Mouse (Mus musculus) thymus, postnatal 0 days (tissue): ENCODE data around the gene Zcchc14. TPM values are rescaled to one million over a fixed set of nuclear protein-coding genes. Genes with fewer than 3 reads are reported as not detected.
A peak's percentile ranks its signal among the peaks of the same experiment; 100 is the strongest.
"Not testable (repeated sequence)": the region's sequence is repeated elsewhere in the genome, so short reads cannot be mapped to it uniquely, and the experiment has no call there.

Experiments
- DNase-seq: peaks from one replicate; pipeline ENCODE4 v3.0.0-alpha.2; 2015; ENCODE audit warnings: low spot score
- polyA plus RNA-seq: library from polyadenylated mRNA; unstranded; fragments of >200 nt; fragmentation: Nextera tagmentation; extraction: Ambion mirVana; gene quantifications from 2 replicates; pipeline ENCODE4 v1.2.1, GENCODE M21; 2015

The Zcchc14 gene
- 1.5 and 1.8 TPM in 2 replicates for polyA plus RNA-seq

- peak; percentile 23 for DNase-seq
These were observed at the start of gene Zcchc14 for GRCm38 (mm10) chr8:121652774-121653323. Zcchc14 (minus strand) TSS chr8:121652901.

GRCm38 (mm10) chr8:121699936-121700335 is 47.2 kb upstream of the Zcchc14 start:
- DNase-seq, result no peak

DNA sequence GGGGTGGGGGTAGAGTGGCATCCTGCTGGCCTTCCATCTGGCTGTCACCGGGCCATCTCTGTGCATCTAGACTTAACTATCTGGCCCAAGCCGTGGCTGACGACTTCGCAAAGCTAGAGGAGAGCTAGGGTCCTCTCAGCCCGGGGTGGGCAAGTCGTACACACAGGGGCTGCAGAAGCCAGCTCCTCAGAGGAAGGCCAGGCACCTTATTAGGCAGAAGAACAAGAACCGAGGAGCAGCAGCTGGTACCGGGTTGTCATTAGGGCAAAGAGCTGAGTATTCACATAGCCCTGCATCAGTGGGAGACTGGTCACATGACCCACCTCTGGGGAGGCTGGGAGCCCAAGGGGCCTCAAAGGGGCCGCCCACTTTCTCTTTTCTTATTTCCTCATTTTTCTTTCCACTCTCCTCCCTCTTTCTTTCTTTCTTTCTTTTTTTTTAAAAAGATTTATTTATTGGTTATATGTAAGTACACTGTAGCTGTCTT is 46.0 kb upstream of the Zcchc14 start:
- DNase-seq, result no peak

DNA sequence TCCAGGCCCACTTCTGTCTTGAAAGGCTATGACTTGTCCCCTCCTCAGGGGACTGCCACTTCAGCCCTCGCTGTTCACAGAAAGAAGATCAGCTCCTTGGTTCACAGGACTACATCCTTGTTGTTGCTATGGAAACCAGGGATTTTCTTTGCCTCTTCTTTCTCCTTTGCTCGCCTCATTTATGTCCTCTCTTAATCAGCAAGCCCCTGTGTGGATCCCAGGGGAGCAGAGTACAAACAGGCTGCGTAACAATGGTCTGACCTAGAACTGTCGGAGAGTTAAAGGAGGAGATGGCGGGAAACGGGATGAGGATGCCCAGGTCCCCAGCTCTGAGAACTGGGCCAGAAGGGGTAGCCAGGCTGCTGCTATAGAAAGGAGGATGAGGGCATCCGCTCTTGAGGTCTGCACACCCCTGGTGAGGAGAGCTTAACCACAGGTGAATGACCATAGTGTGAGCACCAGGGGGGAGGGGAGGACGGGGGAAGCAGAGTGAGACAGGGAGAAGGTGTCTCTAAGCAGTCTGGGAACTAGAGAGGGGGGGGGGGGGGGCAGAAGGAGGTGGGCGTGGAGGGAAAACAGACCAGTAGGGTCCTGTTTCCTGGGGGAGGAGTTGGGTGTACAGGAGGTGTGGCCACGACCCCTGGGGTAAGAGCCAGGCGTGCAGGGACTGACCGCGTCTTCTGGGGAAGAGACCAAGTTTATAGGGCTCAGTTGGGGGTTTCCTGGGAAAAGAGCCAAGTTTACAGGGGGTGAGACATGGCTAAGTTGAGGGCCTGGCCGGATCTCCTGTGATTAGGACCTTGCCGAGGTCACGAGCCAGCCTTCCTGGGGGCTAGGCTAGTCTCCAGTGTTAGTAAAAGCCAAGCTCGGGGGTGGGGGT is 45.3 kb upstream of the Zcchc14 start:
- DNase-seq, result no peak

DNA sequence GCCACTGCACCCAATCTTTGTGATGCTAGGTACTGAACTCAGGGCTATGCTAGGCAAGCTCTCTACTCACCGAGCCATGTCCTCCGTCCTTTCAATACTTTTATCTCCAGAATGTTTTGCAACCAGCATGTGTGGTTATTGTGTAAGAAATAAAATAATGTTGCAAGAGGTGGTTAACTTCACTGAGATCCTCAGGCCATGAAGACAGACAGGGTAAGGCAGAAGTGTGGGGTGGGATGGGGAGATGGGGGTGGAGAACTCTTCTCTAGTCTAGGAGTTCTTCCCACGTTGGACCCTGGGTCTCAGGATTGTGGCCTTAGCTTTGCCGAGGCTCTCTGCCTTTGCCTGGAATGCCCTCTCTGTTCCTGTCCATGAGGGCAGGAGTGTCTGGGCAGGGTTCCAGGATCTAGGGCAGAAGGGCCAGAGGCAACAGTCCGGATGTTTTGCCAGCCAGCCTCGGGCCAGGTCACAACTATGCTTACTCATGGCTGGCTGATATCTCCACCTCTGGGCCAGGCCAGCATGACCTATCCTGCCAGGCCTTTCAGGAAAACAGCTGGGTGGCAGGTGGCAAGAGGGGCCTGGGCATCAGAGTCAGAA is 43.0 kb upstream of the Zcchc14 start:
- no peak for DNase-seq

DNA sequence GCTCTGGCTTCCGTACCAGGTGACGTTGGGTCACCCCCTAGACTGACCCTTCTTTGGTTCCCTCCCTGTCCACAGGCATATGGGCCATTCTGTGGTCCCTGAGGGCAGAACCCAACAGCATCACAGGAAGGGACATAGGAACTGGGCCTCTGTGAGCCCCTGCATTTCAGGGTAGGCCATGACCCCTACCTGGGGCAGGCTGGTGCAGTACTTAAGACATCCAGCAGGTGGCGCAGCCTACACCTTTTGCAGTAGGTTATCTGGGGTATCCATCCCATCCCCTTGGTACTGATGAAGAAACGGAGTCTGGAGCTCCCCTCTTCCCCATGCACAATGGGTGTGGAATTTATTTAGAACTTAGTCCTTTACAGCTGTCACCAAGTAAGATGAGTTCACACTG is 41.8 kb upstream of the Zcchc14 start:
- DNase-seq, result peak; percentile 42

DNA sequence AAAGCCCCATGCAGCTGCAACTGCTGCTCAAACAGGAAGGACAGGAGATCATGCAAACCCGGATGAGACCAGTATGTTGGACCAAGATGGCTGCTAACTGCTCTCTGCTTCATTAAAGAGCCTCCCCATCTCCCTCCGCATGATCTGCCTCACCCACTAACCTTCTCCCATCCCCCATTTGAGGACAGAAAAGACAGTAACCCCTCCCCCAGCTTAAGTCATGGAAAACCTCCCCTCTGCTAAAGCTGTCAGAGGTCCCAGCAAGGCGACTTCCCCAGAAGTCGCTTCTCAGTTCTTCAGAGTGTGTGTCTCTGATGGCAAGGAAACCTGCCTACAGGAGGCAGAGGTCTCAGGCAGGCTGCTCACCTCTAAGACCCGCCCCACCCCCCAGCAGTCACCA is 35.8 kb upstream of the Zcchc14 start:
- no peak for DNase-seq

DNA sequence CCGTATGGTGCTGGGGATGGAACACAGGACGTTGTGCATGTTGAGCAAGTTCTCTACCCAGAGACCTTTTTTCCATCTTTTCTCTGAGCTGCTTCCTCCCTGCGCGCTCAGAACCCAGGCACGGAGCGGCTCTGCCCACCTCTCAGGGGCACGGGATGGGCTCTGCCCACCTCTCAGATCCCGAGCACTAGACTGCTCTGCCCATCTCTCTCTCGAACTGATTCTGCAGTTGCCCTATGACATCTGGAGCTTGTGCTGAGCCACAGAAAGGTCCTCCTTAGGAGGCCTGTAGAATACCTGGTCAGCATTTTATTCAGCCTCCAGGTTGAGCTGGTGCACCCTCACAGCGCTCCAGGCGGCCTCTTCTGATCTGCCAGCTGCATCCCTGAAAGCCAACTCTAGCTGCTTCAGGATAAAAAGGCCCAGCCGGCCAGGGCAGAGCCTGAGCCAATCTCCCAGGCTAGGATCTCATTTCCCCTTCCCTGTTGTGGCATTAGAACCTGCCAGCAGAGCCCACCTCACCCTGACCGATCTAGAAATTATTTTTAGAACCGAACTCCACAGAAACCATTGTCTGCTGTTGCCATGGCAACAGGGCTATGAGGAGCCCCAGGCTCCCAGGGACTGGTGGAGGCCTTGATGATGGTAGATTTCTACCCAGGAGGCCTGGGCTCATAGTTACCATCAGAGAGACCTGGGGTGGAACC is 34.9 kb upstream of the Zcchc14 start:
- no peak for DNase-seq

GRCm38 (mm10) chr8:121685419-121685818 is 32.7 kb upstream of the Zcchc14 start:
- peak; percentile 11 for DNase-seq

GRCm38 (mm10) chr8:121683083-121683832 is 30.6 kb upstream of the Zcchc14 start:
- no peak for DNase-seq

DNA sequence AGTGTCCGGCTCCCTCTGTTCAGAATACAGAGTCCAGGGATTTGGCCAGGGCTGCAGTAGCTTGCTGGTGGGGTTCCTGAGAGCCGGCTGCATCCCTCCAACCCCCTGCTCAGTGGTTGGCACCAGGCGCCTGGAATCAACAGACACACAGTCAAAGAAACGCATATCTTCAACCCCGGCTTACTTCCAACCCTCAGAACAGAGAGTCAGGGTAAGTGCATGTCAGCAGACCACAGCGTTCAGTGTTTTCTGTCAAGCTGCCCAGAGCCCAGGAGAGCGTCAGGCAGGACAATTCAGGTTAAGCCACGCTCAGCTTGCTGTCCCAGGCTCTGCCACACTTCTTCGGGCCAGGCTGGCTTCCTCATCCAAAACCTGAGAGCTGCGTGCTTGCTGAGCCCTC is 28.8 kb upstream of the Zcchc14 start:
- DNase-seq, result no peak

DNA sequence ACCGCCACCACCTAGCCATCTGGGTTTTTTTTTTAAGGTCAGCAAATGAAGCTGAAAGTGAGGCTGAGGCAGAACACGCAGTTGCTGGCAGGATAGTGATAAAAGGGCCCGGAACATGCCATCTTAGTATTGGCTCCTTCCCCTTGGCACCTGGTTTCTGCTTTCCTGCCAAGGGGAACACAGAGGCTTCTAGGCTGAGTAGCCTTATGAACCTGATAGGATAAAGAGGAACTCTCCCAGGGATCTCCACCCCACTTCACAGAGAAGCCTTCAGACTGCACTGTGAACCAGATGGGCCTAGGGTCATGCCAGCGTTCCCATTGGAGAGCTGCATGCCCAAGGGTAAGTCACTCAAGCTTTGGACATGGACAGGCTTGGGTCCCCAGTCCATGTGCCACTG is 28.2 kb upstream of the Zcchc14 start:
- DNase-seq, result no peak

DNA sequence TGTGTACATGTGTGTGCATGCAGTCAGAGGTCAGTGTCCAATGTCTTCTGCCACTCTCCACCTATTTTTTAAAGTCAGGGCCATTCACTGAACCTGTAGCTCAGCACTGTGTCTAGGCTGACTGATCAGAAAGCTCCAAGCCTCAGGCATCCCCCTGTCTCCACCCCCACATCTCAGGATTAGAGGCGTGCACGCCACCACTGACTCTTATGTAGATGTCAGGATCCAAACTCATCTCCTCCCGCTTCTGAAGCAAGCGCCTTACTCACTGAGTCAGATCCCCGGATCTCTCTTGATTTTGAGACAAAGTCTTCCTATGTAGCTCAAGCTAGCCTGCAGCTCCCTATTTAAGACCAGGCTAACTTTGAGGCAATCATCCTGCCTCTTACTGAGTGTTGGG is 26.0 kb upstream of the Zcchc14 start:
- no peak for DNase-seq

- DNase-seq, result no peak
These were observed 23.0 kb upstream of the Zcchc14 start for GRCm38 (mm10) chr8:121675701-121676100.

DNA sequence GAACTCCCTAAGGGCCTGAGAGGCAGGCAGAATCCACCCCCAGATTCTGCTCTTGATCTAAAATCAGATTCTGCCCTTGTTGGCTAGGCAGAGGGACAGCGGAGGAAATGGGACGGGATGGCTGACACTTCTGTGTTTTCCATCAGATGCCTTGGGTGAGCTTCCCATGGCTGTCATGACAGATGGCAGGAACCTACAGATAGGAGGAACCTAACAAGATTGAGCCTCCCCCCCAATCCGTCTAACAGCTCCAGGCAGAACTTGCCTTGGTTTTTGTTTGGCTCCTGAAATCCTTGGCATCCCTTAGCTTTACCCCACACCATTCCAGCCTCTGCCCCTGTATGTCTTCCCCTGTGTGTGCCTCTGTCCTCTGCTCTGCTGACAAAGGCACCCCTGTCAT is 22.5 kb upstream of the Zcchc14 start:
- no peak for DNase-seq

GRCm38 (mm10) chr8:121674524-121674923 is 21.8 kb upstream of the Zcchc14 start:
- DNase-seq, result no peak

- DNase-seq, result no peak
These were observed 21.2 kb upstream of the Zcchc14 start for GRCm38 (mm10) chr8:121673917-121674316.

- no peak for DNase-seq
These were observed 20.5 kb upstream of the Zcchc14 start for GRCm38 (mm10) chr8:121673153-121673552.

DNA sequence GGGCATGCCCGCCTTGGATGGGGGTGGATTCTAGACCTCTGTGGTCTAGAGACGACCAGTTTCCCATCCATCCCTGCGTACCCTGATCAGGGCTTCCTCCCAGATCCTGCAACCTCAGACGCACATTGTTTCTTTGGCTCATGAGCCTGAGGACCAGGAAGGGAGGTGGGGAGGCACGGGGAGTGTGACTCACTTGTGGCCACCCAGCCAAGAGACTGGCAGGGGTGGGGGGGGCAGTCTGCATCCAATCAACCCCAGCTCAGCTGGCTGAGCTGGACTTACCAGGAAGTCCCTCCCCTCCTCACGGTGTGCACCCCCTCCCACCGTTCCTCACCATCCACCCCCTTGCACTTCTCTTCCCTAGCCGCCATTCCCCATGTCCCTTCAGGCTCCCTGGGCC is 16.5 kb upstream of the Zcchc14 start:
- no peak for DNase-seq

- no peak for DNase-seq
These were observed 15.9 kb upstream of the Zcchc14 start for GRCm38 (mm10) chr8:121668553-121668952.

DNA sequence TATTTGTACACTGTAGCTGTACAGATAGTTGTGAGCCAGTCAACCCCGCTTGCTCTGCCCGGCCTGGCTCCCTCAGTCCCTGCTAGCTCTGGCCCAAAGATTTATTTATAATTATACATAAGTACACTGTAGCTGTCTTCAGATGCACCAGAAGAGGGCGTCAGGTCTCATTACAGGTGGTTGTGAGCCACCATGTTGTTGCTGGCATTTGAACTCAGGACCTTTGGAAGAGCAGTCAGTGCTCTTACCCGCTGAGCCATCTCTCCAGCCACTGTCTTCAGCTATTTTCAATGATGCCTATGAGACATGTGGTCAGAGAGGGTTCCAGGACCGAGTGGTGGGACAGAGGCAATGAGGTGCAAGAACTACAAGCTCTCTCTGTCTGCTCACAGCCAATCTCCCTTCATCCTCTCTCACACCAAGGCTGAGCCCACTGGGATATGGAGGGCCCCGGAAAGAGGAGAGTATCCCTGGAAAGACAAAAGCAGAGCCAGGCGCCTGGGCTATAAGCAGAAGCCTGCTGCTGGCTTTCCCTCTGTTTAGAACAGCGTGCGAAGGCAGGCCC is 15.3 kb upstream of the Zcchc14 start:
- DNase-seq, result not testable (repeated sequence)
